Mouse (Mus musculus) liver, embryonic 11.5 days (tissue): ENCODE measurements at regions not wholly inside any gene's neighbourhood (a gene's known extent, or its start where the extent isn't known, plus 50 kb on each side); places are given as distances from the start of the nearest gene placed in this dataset.

Experiments used
- ATAC-seq: fragments of 200-750 bp; cut with Nextera tagmentation; replicated peaks from 2 replicates; pipeline ENCODE4 v1.8.0; 2017; ENCODE audit warnings: moderate number of reproducible peaks, mild to moderate bottlenecking, moderate TSS enrichment, moderate library complexity; ENCODE audit not compliant: low FRiP score
- DNase-seq: peaks from one replicate; pipeline ENCODE4 v3.0.0-alpha.2; 2017; ENCODE audit warnings: low spot score
- H3K27ac ChIP-seq: fragments of 300-500 bp; sonication (generic); 2 replicates; pipeline ENCODE4 v1.5.1; 2014; ENCODE audit warnings: mild to moderate bottlenecking, low read depth, low read length, control low read depth
- H3K27me3 ChIP-seq: fragments of 300-500 bp; sonication (generic); replicated peaks from 2 replicates; pipeline ENCODE4 v1.6.1; 2014; ENCODE audit warnings: low read length, mixed read lengths; ENCODE audit not compliant: control insufficient read depth, insufficient read depth
- H3K36me3 ChIP-seq: fragments of 300-500 bp; sonication (generic); 2 replicates; pipeline ENCODE4 v1.6.1; 2014; ENCODE audit warnings: mild to moderate bottlenecking, low read length, moderate library complexity, mixed read lengths; ENCODE audit not compliant: control insufficient read depth, insufficient read depth
- H3K4me1 ChIP-seq: fragments of 300-500 bp; sonication (generic); replicated peaks from 2 replicates; pipeline ENCODE4 v1.6.1; 2014; ENCODE audit warnings: low read length, mixed read lengths; ENCODE audit not compliant: control insufficient read depth, insufficient read depth
- H3K4me2 ChIP-seq: fragments of 300-500 bp; sonication (generic); 2 replicates; pipeline ENCODE4 v1.6.1; 2014; ENCODE audit warnings: mild to moderate bottlenecking, control low read depth, moderate library complexity
- H3K4me3 ChIP-seq: fragments of 300-500 bp; sonication (generic); 2 replicates; pipeline ENCODE4 v1.5.1; 2014; ENCODE audit warnings: low read depth, low read length, control low read depth
- H3K9ac ChIP-seq: fragments of 300-500 bp; sonication (generic); 2 replicates; pipeline ENCODE4 v1.6.1; 2014; ENCODE audit warnings: low read depth, low read length, control low read depth
- H3K9me3 ChIP-seq: fragments of 300-500 bp; sonication (generic); 2 replicates; pipeline ENCODE4 v1.6.1; 2016; ENCODE audit warnings: low read length, inconsistent platforms, mixed read lengths; ENCODE audit not compliant: control insufficient read depth
- WGBS: fragments of 180-500 bp; shearing (Covaris S2); extraction: QIAGEN DNeasy Blood & Tissue Kit; methylation state at CpG from one replicate; pipeline ENCODE4 v1.1.7; 2014; 5-methylcytosine and 5-hydroxymethylcytosine counted together

- Histone ChIP-seq H3K4me2 (no peak overlapping the region), H3K4me3 (no peak overlapping the region), H3K4me1 (no peaks in the 10 kb centered on the region), H3K27me3 (no peaks in the 10 kb centered on the region), H3K27ac (no peak overlapping the region), H3K36me3 (no peaks in the 10 kb centered on the region), H3K9me3 (no peaks in the 10 kb centered on the region), H3K9ac (no peak overlapping the region)
- DNase-seq = no peak
- ATAC-seq = no peak
- WGBS = 52% methylated on average over 5 of the region's 5 CpGs
Measured at GRCm38 (mm10) chr5:119356051-119356450, 314.4 kb upstream of the Tbx3 start.

- no peak for DNase-seq
- 33% methylated on average over 5 of the region's 5 CpGs for WGBS
- no peak overlapping the region for H3K9ac ChIP-seq
- H3K36me3 ChIP-seq = no peaks in the 10 kb centered on the region
- no peaks in the 10 kb centered on the region for H3K9me3 ChIP-seq
- no peak overlapping the region for H3K4me3 ChIP-seq
- no peaks in the 10 kb centered on the region for H3K27me3 ChIP-seq
- H3K4me2 ChIP-seq = no peak overlapping the region
- H3K4me1 ChIP-seq = no peaks in the 10 kb centered on the region
- no peak for ATAC-seq
- H3K27ac ChIP-seq = no peak overlapping the region
Measured at GRCm38 (mm10) chr5:119359709-119360108, 310.8 kb upstream of the Tbx3 start.

- DNase-seq (no peak), ATAC-seq (no peak)
- H3K4me3 ChIP-seq = no peak overlapping the region
- no peak overlapping the region for H3K9ac ChIP-seq
- WGBS = 89% methylated on average over 2 of the region's 2 CpGs
- no peaks in the 10 kb centered on the region for H3K36me3 ChIP-seq
- no peak overlapping the region for H3K4me2 ChIP-seq
- no peaks in the 10 kb centered on the region for H3K4me1 ChIP-seq
- H3K9me3 ChIP-seq = no peaks in the 10 kb centered on the region
- H3K27ac ChIP-seq = no peak overlapping the region
- H3K27me3 ChIP-seq = no peaks in the 10 kb centered on the region
Measured at GRCm38 (mm10) chr5:119360351-119360750, 310.1 kb upstream of the Tbx3 start.

GRCm38 (mm10) chr5:119361406-119362044 lies 308.9 kb upstream of the Tbx3 start:
- no peak overlapping the region for H3K4me2 ChIP-seq
- no peaks in the 10 kb centered on the region for H3K4me1 ChIP-seq
- H3K27me3 ChIP-seq = no peaks in the 10 kb centered on the region
- no peak overlapping the region for H3K4me3 ChIP-seq
- H3K9ac ChIP-seq = no peak overlapping the region
- 67% methylated on average over 6 of the region's 6 CpGs for WGBS
- H3K9me3 ChIP-seq = no peaks in the 10 kb centered on the region
- no peak overlapping the region for H3K27ac ChIP-seq
- H3K36me3 ChIP-seq = no peaks in the 10 kb centered on the region
- ATAC-seq (no peak), DNase-seq (no peak)

- H3K4me1 ChIP-seq = no peaks in the 10 kb centered on the region
- H3K9me3 ChIP-seq = no peaks in the 10 kb centered on the region
- no peak overlapping the region for H3K4me2 ChIP-seq
- no peak overlapping the region for H3K27ac ChIP-seq
- no peaks in the 10 kb centered on the region for H3K27me3 ChIP-seq
- H3K9ac ChIP-seq = no peak overlapping the region
- WGBS = 66% methylated on average over 12 of the region's 12 CpGs
- H3K4me3 ChIP-seq = no peak overlapping the region
- DNase-seq = no peak
- H3K36me3 ChIP-seq = no peaks in the 10 kb centered on the region
- no peak for ATAC-seq
Measured at GRCm38 (mm10) chr5:119362452-119362851, 308.0 kb upstream of the Tbx3 start.

- Histone ChIP-seq H3K27ac (no peak overlapping the region), H3K4me1 (no peaks in the 10 kb centered on the region), H3K27me3 (no peaks in the 10 kb centered on the region), H3K36me3 (no peaks in the 10 kb centered on the region), H3K4me2 (no peak overlapping the region), H3K4me3 (no peak overlapping the region), H3K9ac (no peak overlapping the region), H3K9me3 (no peaks in the 10 kb centered on the region)
- WGBS = 36% methylated on average over 4 of the region's 4 CpGs
- ATAC-seq (no peak), DNase-seq (no peak)
Measured at GRCm38 (mm10) chr5:119364250-119364649, 306.2 kb upstream of the Tbx3 start.

GRCm38 (mm10) chr5:119365157-119365556 lies 305.3 kb upstream of the Tbx3 start:
- no peak overlapping the region for H3K4me3 ChIP-seq
- H3K9me3 ChIP-seq = no peaks in the 10 kb centered on the region
- no peaks in the 10 kb centered on the region for H3K4me1 ChIP-seq
- H3K27ac ChIP-seq = no peak overlapping the region
- WGBS = 68% methylated on average over 6 of the region's 6 CpGs
- DNase-seq = no peak
- H3K9ac ChIP-seq = no peak overlapping the region
- no peaks in the 10 kb centered on the region for H3K27me3 ChIP-seq
- no peak for ATAC-seq
- no peaks in the 10 kb centered on the region for H3K36me3 ChIP-seq
- H3K4me2 ChIP-seq = no peak overlapping the region

- DNase-seq (no peak), ATAC-seq (no peak)
- Histone ChIP-seq H3K4me2 (no peak overlapping the region), H3K9ac (no peak overlapping the region), H3K27me3 (no peaks in the 10 kb centered on the region), H3K27ac (no peak overlapping the region), H3K4me1 (no peaks in the 10 kb centered on the region), H3K36me3 (no peaks in the 10 kb centered on the region), H3K4me3 (no peak overlapping the region), H3K9me3 (no peaks in the 10 kb centered on the region)
- WGBS = 25% methylated on average over 5 of the region's 5 CpGs
Measured at GRCm38 (mm10) chr5:119366296-119366695, 304.2 kb upstream of the Tbx3 start.

- Histone ChIP-seq H3K4me2 (no peak overlapping the region), H3K4me1 (no peaks in the 10 kb centered on the region), H3K9ac (no peak overlapping the region), H3K4me3 (no peak overlapping the region), H3K27me3 (no peaks in the 10 kb centered on the region), H3K27ac (no peak overlapping the region), H3K36me3 (no peaks in the 10 kb centered on the region), H3K9me3 (no peaks in the 10 kb centered on the region)
- 76% methylated on average over 12 of the region's 12 CpGs for WGBS
- ATAC-seq (no peak), DNase-seq (no peak)
Measured at GRCm38 (mm10) chr5:119370481-119370880, 300.0 kb upstream of the Tbx3 start.
